Mouse (Mus musculus) limb, embryonic 12.5 days (tissue): Measurements from ENCODE around the gene Gmfb. TPM values are rescaled to one million over a fixed set of nuclear protein-coding genes. Genes with fewer than 3 reads are reported as not detected.
A peak's percentile ranks its signal among the peaks of the same experiment; 100 is the strongest.

Experiments
- ATAC-seq: fragments of 200-750 bp; cut with Nextera tagmentation; 2 replicates; pipeline ENCODE4 v1.8.0; 2017; ENCODE audit warnings: low read depth, moderate TSS enrichment; ENCODE audit not compliant: insufficient number of reproducible peaks, insufficient read depth, low FRiP score, low TSS enrichment
- H3K27ac ChIP-seq: fragments of 300-500 bp; sonication (generic); 2 replicates; pipeline ENCODE4 v1.5.1; 2016; ENCODE audit warnings: mild to moderate bottlenecking, moderate library complexity
- H3K27me3 ChIP-seq: fragments of 300-500 bp; sonication (generic); 2 replicates; pipeline ENCODE4 v1.6.1; 2016; ENCODE audit warnings: mild to moderate bottlenecking, moderate library complexity
- H3K36me3 ChIP-seq: fragments of 300-500 bp; sonication (generic); 2 replicates; pipeline ENCODE4 v1.6.1; 2016; ENCODE audit warnings: mild to moderate bottlenecking, moderate library complexity
- H3K4me1 ChIP-seq: fragments of 300-500 bp; sonication (generic); replicated peaks from 2 replicates; pipeline ENCODE4 v1.6.1; 2016
- H3K4me2 ChIP-seq: fragments of 300-500 bp; sonication (generic); 2 replicates; pipeline ENCODE4 v1.6.1; 2016; ENCODE audit warnings: mild to moderate bottlenecking, moderate library complexity
- H3K4me3 ChIP-seq: fragments of 300-500 bp; sonication (generic); replicated peaks from 2 replicates; pipeline ENCODE4 v1.5.1; 2016; ENCODE audit warnings: mild to moderate bottlenecking
- H3K9ac ChIP-seq: fragments of 300-500 bp; sonication (generic); replicated peaks from 2 replicates; pipeline ENCODE4 v1.6.1; 2016; ENCODE audit warnings: mild to moderate bottlenecking, moderate library complexity
- H3K9me3 ChIP-seq: fragments of 300-500 bp; sonication (generic); 2 replicates; pipeline ENCODE4 v1.6.1; 2016; ENCODE audit warnings: mild to moderate bottlenecking, moderate library complexity
- WGBS: fragments of 180-500 bp; shearing (Covaris S2); methylation state at CpG from one replicate; pipeline ENCODE4 v1.1.7; 2016; 5-methylcytosine and 5-hydroxymethylcytosine counted together
- polyA plus RNA-seq: library from polyadenylated mRNA; unstranded; fragments of >200 nt; fragmentation: Nextera tagmentation; extraction: Ambion mirVana; gene quantifications from 2 replicates; pipeline ENCODE4 v1.2.1, GENCODE M21; 2016

Gene Gmfb
- polyA plus RNA-seq, 1 experiment from 2014 or later: 83.1 TPM

- WGBS: 86% methylated on average over 4 of the region's 4 CpGs
- Histone ChIP-seq H3K4me3 (no peak overlapping the region), H3K36me3 (peaks cover 18% of the 10 kb centered on the region), H3K9ac (no peak overlapping the region), H3K4me2 (no peak overlapping the region), H3K9me3 (0 out of 2 replicates have a peak, but pooled peaks cover 5% of the 10 kb centered on the region), H3K27ac (no peak overlapping the region), H3K4me1 (no peaks in the 10 kb centered on the region), H3K27me3 (no peaks in the 10 kb centered on the region)
- ATAC-seq: no peak
Observed at GRCm38 (mm10) chr14:46803259-46803658, 18.8 kb downstream of the Gmfb start.

- ATAC-seq: no peak
Observed at GRCm38 (mm10) chr14:46800684-46801345, 21.2 kb downstream of the Gmfb start.

GRCm38 (mm10) chr14:46794157-46794556 is 27.9 kb downstream of the Gmfb start:
- WGBS: 84% methylated on average over 5 of the region's 5 CpGs
- H3K9ac ChIP-seq: no peak overlapping the region
- no peak for ATAC-seq
- H3K27ac ChIP-seq: no peak overlapping the region
- 0 out of 2 replicates have a peak, but pooled peaks cover 2% of the 10 kb centered on the region for H3K9me3 ChIP-seq
- no peak overlapping the region for H3K4me3 ChIP-seq
- no peaks in the 10 kb centered on the region for H3K4me1 ChIP-seq
- H3K27me3 ChIP-seq: no peaks in the 10 kb centered on the region
- no peak overlapping the region for H3K4me2 ChIP-seq
- H3K36me3 ChIP-seq: peaks cover 2% of the 10 kb centered on the region

More at GRCm38 (mm10) chr14:46800684-46801345, 21.2 kb downstream of the Gmfb start:
- 84% methylated on average over 3 of the region's 3 CpGs for WGBS
- Histone ChIP-seq H3K36me3 (peaks cover 14% of the 10 kb centered on the region), H3K4me2 (no peak overlapping the region), H3K9ac (no peak overlapping the region), H3K27me3 (no peaks in the 10 kb centered on the region), H3K9me3 (0 out of 2 replicates have a peak, but pooled peaks cover 5% of the 10 kb centered on the region), H3K4me1 (no peaks in the 10 kb centered on the region), H3K4me3 (no peak overlapping the region), H3K27ac (no peak overlapping the region)

GRCm38 (mm10) chr14:46790723-46791122 is 31.3 kb downstream of the Gmfb start:
- Histone ChIP-seq H3K4me1 (peaks cover 13% of the 10 kb centered on the region), H3K4me2 (no peak overlapping the region), H3K36me3 (no peaks in the 10 kb centered on the region), H3K27ac (no peak overlapping the region), H3K9ac (no peak overlapping the region), H3K4me3 (no peak overlapping the region), H3K9me3 (no peaks in the 10 kb centered on the region), H3K27me3 (no peaks in the 10 kb centered on the region)
- no peak for ATAC-seq
- WGBS: 89% methylated on average over 6 of the region's 6 CpGs

DNA sequence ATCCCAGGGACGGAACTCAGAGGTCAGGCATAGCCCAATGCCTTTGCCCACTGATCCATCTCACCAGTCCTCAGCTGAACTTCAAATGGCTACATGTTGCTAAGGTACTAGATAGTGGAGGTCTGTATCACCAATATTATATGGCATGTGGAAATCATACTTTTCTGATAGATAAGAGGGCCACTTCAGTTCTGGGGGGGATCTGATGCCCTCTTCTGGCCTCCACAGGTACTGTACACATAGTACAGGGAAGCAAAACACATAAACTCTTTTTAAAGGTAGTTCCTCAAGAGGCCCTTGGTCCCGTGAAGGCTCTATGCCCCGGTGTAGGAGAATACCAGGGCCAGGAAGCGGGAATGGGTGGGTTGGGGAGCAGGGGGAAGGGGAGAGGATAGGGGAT is 31.7 kb downstream of the Gmfb start:
- no peak for ATAC-seq
- no peaks in the 10 kb centered on the region for H3K27me3 ChIP-seq
- H3K4me3 ChIP-seq: no peak overlapping the region
- no peak overlapping the region for H3K4me2 ChIP-seq
- WGBS: 71% methylated on average over 4 of the region's 4 CpGs
- no peak overlapping the region for H3K27ac ChIP-seq
- no peaks in the 10 kb centered on the region for H3K9me3 ChIP-seq
- no peaks in the 10 kb centered on the region for H3K36me3 ChIP-seq
- H3K9ac ChIP-seq: no peak overlapping the region
- H3K4me1 ChIP-seq: peaks cover 15% of the 10 kb centered on the region

DNA sequence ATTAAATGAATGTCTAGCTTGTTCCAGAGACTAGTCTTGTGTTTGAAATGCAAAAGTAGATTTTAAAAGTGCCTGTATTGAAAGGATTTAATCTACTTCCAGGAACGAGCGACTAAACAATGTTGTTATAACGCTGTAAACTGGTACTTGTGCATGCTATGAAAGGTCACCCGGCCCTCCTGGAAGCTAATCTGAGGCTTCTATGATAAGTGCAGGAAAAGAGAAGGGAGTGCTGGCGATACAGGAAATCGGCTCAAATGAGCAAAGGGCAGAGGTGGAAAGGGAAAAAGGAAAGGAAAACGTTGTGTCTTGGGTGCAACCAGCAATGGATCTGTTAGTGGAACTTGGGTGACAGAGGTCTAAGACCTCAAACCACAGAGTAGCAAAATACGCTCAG is 33.5 kb downstream of the Gmfb start:
- Histone ChIP-seq H3K36me3 (peaks cover 9% of the 10 kb centered on the region; the same call in 1 of the 2 replicates), H3K9me3 (no peaks in the 10 kb centered on the region), H3K27me3 (no peaks in the 10 kb centered on the region), H3K4me2 (peak overlapping the region; percentile 58), H3K4me3 (peak overlapping the region; percentile 95), H3K4me1 (peaks cover 23% of the 10 kb centered on the region), H3K27ac (peak overlapping the region; percentile 51), H3K9ac (no peak overlapping the region)
- ATAC-seq: no peak
- WGBS: 33% methylated on average over 8 of the region's 8 CpGs

GRCm38 (mm10) chr14:46787787-46788504 is 34.1 kb downstream of the Gmfb start, which contains the start of gene Cnih1:
TSS of gene Cnih1 (minus strand) at chr14:46788411.
- Histone ChIP-seq H3K36me3 (peaks cover 15% of the 10 kb centered on the region; the same call in 1 of the 2 replicates), H3K27ac (peak within 1 kb of the TSS; percentile 99), H3K9me3 (no peaks in the 10 kb centered on the region), H3K4me2 (peak within 1 kb of the TSS; percentile 58), H3K4me3 (peak within 1 kb of the TSS; percentile 95), H3K4me1 (peaks cover 23% of the 10 kb centered on the region), H3K27me3 (no peaks in the 10 kb centered on the region), H3K9ac (peak within 1 kb of the TSS; percentile 97)
- ATAC-seq: peak; percentile 90
- under 1% methylated on average over 86 of the region's 86 CpGs for WGBS

DNA sequence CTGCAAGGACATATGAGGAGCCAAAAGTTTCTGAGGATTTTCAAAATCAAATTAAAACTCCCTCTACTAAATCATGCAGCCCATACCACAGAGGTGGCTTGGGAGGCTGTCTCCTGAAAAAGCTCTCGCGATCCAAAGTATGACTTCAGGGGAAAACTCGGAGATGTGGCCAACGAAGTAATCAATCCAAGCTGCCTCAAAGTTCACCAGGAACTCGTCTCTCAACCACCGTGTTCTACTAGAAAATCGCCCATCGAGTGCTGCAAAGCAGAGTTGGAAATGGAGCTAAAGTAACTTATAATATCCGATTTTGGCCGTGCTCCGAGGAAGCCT is 34.6 kb downstream of the Gmfb start:
- under 1% methylated on average over 11 of the region's 11 CpGs for WGBS
- no peaks in the 10 kb centered on the region for H3K9me3 ChIP-seq
- ATAC-seq: no peak

DNA sequence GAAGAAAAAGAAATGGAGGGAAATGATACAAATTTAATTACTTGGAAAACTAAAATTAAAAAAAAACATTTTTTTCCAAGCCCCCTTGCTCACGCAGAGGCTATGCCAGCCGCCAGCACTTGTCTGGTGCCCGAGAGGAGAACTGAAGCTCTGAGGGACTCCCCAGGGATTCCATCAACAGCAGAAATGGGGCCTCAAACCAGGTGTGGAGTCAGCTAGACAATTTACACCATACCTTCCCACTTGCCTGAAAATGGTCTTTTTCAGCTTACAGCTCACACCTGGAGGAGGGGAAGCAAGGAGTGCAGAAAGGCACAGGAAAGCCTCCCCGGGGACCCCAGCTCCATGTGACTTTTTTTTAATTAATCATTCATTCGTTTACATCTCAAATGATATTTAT is 36.8 kb downstream of the Gmfb start:
- no peaks in the 10 kb centered on the region for H3K9me3 ChIP-seq
- H3K4me1 ChIP-seq: peaks cover 23% of the 10 kb centered on the region
- H3K27me3 ChIP-seq: no peaks in the 10 kb centered on the region
- H3K36me3 ChIP-seq: peaks cover 39% of the 10 kb centered on the region
- H3K27ac ChIP-seq: no peak overlapping the region
- no peak overlapping the region for H3K4me3 ChIP-seq
- no peak overlapping the region for H3K9ac ChIP-seq
- H3K4me2 ChIP-seq: no peak overlapping the region
- no peak for ATAC-seq
- 74% methylated on average over 5 of the region's 5 CpGs for WGBS

More for the DNA sequence above, 34.6 kb downstream of the Gmfb start:
- H3K4me3 ChIP-seq: peak overlapping the region; percentile 95
- peak overlapping the region; percentile 99 for H3K27ac ChIP-seq
- no peaks in the 10 kb centered on the region for H3K27me3 ChIP-seq
- H3K36me3 ChIP-seq: peaks cover 20% of the 10 kb centered on the region; the same call in 1 of the 2 replicates
- peak overlapping the region; percentile 58 for H3K4me2 ChIP-seq
- H3K4me1 ChIP-seq: peaks cover 23% of the 10 kb centered on the region
- peak overlapping the region; percentile 97 for H3K9ac ChIP-seq

DNA sequence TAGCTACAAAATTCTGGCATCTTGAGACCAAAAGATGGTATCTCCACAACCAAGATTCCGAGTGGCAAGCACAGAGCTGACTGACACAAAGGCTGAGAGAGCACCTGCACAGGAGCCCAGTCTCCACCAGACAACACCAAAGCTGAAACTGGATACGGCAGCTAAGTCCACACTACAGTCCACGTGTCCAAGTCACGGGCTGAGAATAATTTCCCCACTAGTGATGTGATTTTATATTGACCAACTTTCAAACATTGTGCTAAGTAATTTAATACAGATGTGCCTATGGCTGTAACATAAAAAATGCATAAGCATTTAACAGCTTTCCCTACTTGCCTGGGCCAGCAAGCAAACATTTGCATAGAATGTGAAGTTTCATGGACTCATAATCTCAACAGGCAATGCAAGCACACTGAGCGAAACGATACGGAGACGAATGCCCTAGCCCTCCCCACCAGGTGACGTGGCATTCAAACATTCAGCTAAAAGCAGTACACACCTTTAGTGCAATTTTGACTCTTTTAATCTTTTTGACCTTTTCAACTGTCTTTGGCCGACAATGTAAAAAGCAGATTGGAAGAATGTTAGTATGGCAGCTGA is 38.6 kb downstream of the Gmfb start:
- H3K27ac ChIP-seq: no peak overlapping the region
- H3K4me3 ChIP-seq: no peak overlapping the region
- peaks cover 57% of the 10 kb centered on the region for H3K36me3 ChIP-seq
- H3K27me3 ChIP-seq: no peaks in the 10 kb centered on the region
- WGBS: 80% methylated on average over 10 of the region's 10 CpGs
- H3K9me3 ChIP-seq: peaks cover 11% of the 10 kb centered on the region
- no peak for ATAC-seq
- H3K4me2 ChIP-seq: no peak overlapping the region
- H3K9ac ChIP-seq: no peak overlapping the region
- H3K4me1 ChIP-seq: peaks cover 20% of the 10 kb centered on the region

DNA sequence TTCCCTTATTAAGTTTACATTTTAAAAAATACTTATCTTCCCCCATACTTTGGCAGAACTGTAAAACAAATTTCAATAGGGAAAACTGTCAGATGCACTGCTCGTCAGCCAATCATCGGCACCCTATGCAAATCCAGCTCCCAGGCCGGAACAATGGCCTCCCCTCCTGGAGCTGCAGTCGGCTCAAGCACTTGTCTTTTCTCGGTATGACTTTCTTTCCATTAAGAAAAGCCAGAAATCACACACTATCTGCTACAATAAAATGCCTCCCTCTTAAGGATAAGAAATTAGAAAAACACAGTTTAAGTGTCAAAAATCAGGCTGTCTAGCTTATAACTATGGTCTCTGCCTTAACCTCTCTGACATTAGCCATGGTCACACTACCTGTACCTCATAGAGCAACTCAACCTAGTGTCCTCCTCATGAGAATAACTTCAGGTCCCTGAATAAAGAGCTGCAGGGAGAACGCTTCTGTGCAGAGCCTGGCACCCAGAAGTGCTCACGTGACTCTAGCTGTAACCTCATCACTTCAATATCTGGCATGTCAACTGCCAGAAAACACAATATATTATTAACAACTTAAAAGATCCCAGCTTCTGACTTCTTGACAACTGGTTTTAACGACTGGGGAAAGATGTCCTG is 39.7 kb downstream of the Gmfb start:
- H3K27me3 ChIP-seq: no peaks in the 10 kb centered on the region
- H3K4me3 ChIP-seq: no peak overlapping the region
- no peak overlapping the region for H3K9ac ChIP-seq
- H3K4me2 ChIP-seq: no peak overlapping the region
- ATAC-seq: no peak
- peaks cover 68% of the 10 kb centered on the region for H3K36me3 ChIP-seq
- H3K9me3 ChIP-seq: peaks cover 19% of the 10 kb centered on the region
- no peak overlapping the region for H3K27ac ChIP-seq
- peaks cover 20% of the 10 kb centered on the region for H3K4me1 ChIP-seq
- 86% methylated on average over 8 of the region's 8 CpGs for WGBS
